In the genomic region with DNA sequence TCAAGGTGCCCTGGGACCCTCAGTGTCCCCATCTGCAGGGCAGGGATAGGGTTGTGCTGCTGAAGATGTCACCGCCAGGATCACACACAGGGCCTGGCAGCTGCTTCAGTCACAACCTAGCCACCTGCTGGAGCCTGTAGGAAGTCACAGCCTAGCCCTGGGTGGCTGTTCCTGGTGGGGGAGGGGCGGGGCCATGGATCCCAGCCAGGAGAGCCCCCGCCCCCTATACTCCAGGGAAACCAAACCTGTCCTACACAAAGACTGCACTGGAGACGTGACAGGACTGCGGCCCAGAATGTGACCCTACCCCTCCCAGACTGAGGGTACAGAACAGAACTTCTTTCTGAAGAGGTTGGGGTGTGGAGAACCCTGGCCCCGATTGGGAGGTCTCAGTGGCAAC, we compare ENCODE assay signal across 8 mouse cellular contexts. TPM values are rescaled to one million over a fixed set of nuclear protein-coding genes. Genes with fewer than 3 reads are reported as not detected.
DNase-seq lines count a peak whose midpoint lies in the region; ATAC-seq and TF ChIP-seq lines count a peak whose summit lies in the region.

No protein-coding gene starts in this region.

- no peak overlapping the region for H3K4me2 ChIP-seq in hindbrain, embryonic 12.5 days (replicated peaks)
- H3K4me2 ChIP-seq in liver, embryonic 14.5 days (ENCODE audit: low read depth) = no peak overlapping the region

- H3K9me3 ChIP-seq in hindbrain, embryonic 12.5 days (replicated peaks) = no peaks in the 10 kb centered on the region
- no peaks in the 10 kb centered on the region for H3K9me3 ChIP-seq in liver, embryonic 14.5 days (ENCODE audit: control insufficient read depth, low read length)

- no peak for TF ChIP-seq POLR2A in brain, embryonic 14.5 days (IDR thresholded peaks at IDR 0.05; ENCODE audit: borderline replicate concordance, extremely low read depth, insufficient read depth, insufficient read length, poor library complexity, severe bottlenecking)

- ATAC-seq in hindbrain, embryonic 12.5 days (ENCODE audit: low FRiP score) = peak; percentile 24
- no peak for ATAC-seq in liver, embryonic 14.5 days (ENCODE audit: insufficient read depth)
- no peak for ATAC-seq in cerebellum, adult (ENCODE audit: insufficient number of reproducible peaks, low FRiP score, low TSS enrichment)

- no peaks in the 10 kb centered on the region for H3K36me3 ChIP-seq in hindbrain, embryonic 12.5 days
- no peaks in the 10 kb centered on the region for H3K36me3 ChIP-seq in liver, embryonic 14.5 days (replicated peaks; ENCODE audit: control insufficient read depth, insufficient read depth, low read depth)

- H3K27me3 ChIP-seq in hindbrain, embryonic 12.5 days = peaks cover 51% of the 10 kb centered on the region
- H3K27me3 ChIP-seq in liver, embryonic 14.5 days (ENCODE audit: control insufficient read depth, insufficient read depth, low read length) = peaks cover 37% of the 10 kb centered on the region

- H3K27ac ChIP-seq in hindbrain, embryonic 12.5 days = no peak overlapping the region
- no peak overlapping the region for H3K27ac ChIP-seq in liver, embryonic 14.5 days

- peak; percentile 50 for DNase-seq in adrenal gland, postnatal 14 days
- DNase-seq in adrenal gland, postnatal 36 days = no peak
- DNase-seq in brain, embryonic 14.5 days (ENCODE audit: low read depth) = peak; percentile 47
- no peak for DNase-seq in liver, embryonic 14.5 days (ENCODE audit: low read depth in 3 of 3, low spot score in 3 of 3)
- DNase-seq in frontal cortex, postnatal 14 days (ENCODE audit: low spot score in 2 of 2) = no peak
- no peak for DNase-seq in adipocyte (ENCODE audit: low spot score)

- no peak for TF ChIP-seq EP300 in liver, embryonic 14.5 days (IDR thresholded peaks at IDR 0.05; ENCODE audit: low read depth)

- no peak overlapping the region for H3K9ac ChIP-seq in hindbrain, embryonic 12.5 days
- H3K9ac ChIP-seq in liver, embryonic 14.5 days (replicated peaks) = no peak overlapping the region

- H3K4me1 ChIP-seq in hindbrain, embryonic 12.5 days = peaks cover 45% of the 10 kb centered on the region
- no peaks in the 10 kb centered on the region; a peak in 1 of 4 replicates for H3K4me1 ChIP-seq in liver, embryonic 14.5 days (replicated peaks; ENCODE audit: control insufficient read depth in 2 of 2, insufficient read depth in 2 of 2, low read length in 1 of 2)

- TF ChIP-seq CTCF in brain, embryonic 14.5 days (IDR thresholded peaks at IDR 0.05; ENCODE audit: borderline replicate concordance, extremely low read depth, insufficient read depth, insufficient read length) = peak; percentile 21; the same call in 1 of the 2 replicates
- TF ChIP-seq CTCF in liver, embryonic 14.5 days (IDR thresholded peaks at IDR 0.05; ENCODE audit: low read depth) = peak; percentile 49

- WGBS in hindbrain, embryonic 12.5 days = 14% methylated on average over 6 of the region's 6 CpGs
- WGBS in liver, embryonic 14.5 days (ENCODE audit: insufficient replicate concordance) = 30% methylated on average over 6 of the region's 6 CpGs

- H3K4me3 ChIP-seq in hindbrain, embryonic 12.5 days = no peak overlapping the region
- no peak overlapping the region for H3K4me3 ChIP-seq in liver, embryonic 14.5 days (ENCODE audit: insufficient read depth in 1 of 2, low read depth in 2 of 2, low read length in 2 of 2)

RNA-seq across cellular contexts. Expression of gene Lama5, which starts 3.4 kb away (rescaled TPM):
- 48.7 and 55.1 TPM in 2 replicates for total RNA-seq in adrenal gland, postnatal 14 days (2021)
- total RNA-seq in adrenal gland, postnatal 36 days (2021) = 10 to 100 TPM; 25.7 to 74.5 TPM
- polyA plus RNA-seq in brain, embryonic 14.5 days (2012; rRNA removed) = 7.7 and 9.5 TPM in 2 replicates
- 5.8 and 8.7 TPM in 2 replicates for polyA plus RNA-seq in hindbrain, embryonic 12.5 days (2016; fragmentation: Nextera tagmentation; extraction: Ambion mirVana)
- 2.7 and 2.9 TPM in 2 replicates for polyA plus RNA-seq in liver, embryonic 14.5 days (2012; rRNA removed)
- 1.7 and 1.9 TPM in 2 replicates for polyA plus RNA-seq in liver, embryonic 14.5 days (2014; fragmentation: Nextera tagmentation; extraction: Ambion mirVana)

RNA-seq across cellular contexts. Expression of gene Rps21, which starts 34.9 kb away (rescaled TPM):
- total RNA-seq in adrenal gland, postnatal 14 days (2021) = 787 and 921 TPM in 2 replicates
- 100 to 1,000 TPM; 736 to 838 TPM for total RNA-seq in adrenal gland, postnatal 36 days (2021)
- polyA plus RNA-seq in brain, embryonic 14.5 days (2012; rRNA removed) = 2,108 and 3,314 TPM in 2 replicates
- 393 and 423 TPM in 2 replicates for polyA plus RNA-seq in hindbrain, embryonic 12.5 days (2016; fragmentation: Nextera tagmentation; extraction: Ambion mirVana)
- 1,402 and 1,840 TPM in 2 replicates for polyA plus RNA-seq in liver, embryonic 14.5 days (2012; rRNA removed)
- polyA plus RNA-seq in liver, embryonic 14.5 days (2014; fragmentation: Nextera tagmentation; extraction: Ambion mirVana) = 511 and 539 TPM in 2 replicates

RNA-seq across cellular contexts. Expression of gene Adrm1, which starts 51.0 kb away (rescaled TPM):
- 126 and 130 TPM in 2 replicates for total RNA-seq in adrenal gland, postnatal 14 days (2021)
- 100 to 1,000 TPM; 148 to 182 TPM for total RNA-seq in adrenal gland, postnatal 36 days (2021)
- polyA plus RNA-seq in brain, embryonic 14.5 days (2012; rRNA removed) = 124 and 148 TPM in 2 replicates
- 198 and 200 TPM in 2 replicates for polyA plus RNA-seq in hindbrain, embryonic 12.5 days (2016; fragmentation: Nextera tagmentation; extraction: Ambion mirVana)
- 51.7 and 53.3 TPM in 2 replicates for polyA plus RNA-seq in liver, embryonic 14.5 days (2012; rRNA removed)
- polyA plus RNA-seq in liver, embryonic 14.5 days (2014; fragmentation: Nextera tagmentation; extraction: Ambion mirVana) = 77.8 and 80.5 TPM in 2 replicates

RNA-seq across cellular contexts. Expression of gene Cables2, which starts 51.0 kb away (rescaled TPM):
- 17.8 and 18.4 TPM in 2 replicates for total RNA-seq in adrenal gland, postnatal 14 days (2021)
- total RNA-seq in adrenal gland, postnatal 36 days (2021) = 10 to 100 TPM; 14.0 to 14.2 TPM
- polyA plus RNA-seq in brain, embryonic 14.5 days (2012; rRNA removed) = 58.9 and 62.5 TPM in 2 replicates
- 29.4 and 29.5 TPM in 2 replicates for polyA plus RNA-seq in hindbrain, embryonic 12.5 days (2016; fragmentation: Nextera tagmentation; extraction: Ambion mirVana)
- polyA plus RNA-seq in liver, embryonic 14.5 days (2012; rRNA removed) = 4.9 and 5.6 TPM in 2 replicates
- polyA plus RNA-seq in liver, embryonic 14.5 days (2014; fragmentation: Nextera tagmentation; extraction: Ambion mirVana) = 3.3 and 4.9 TPM in 2 replicates

Comparison
In these comparisons a context has a peak if more than half of its experiments do, and no peak if none do; other contexts are left out.
1. DNase-seq: peak in adrenal gland, postnatal 14 days (single experiment) and brain, embryonic 14.5 days (single experiment); none in adrenal gland, postnatal 36 days (0 of 2), liver, embryonic 14.5 days (0 of 3), frontal cortex, postnatal 14 days (0 of 2) and adipocyte (single experiment).